8 mouse cellular contexts compared by ENCODE assay signal in genomic region chr16:14291223-14291622, GRCm38 (mm10). TPM values are rescaled to one million over a fixed set of nuclear protein-coding genes. Genes with fewer than 3 reads are reported as not detected.
DNase-seq lines count a peak whose midpoint lies in the region; ATAC-seq and TF ChIP-seq lines count a peak whose summit lies in the region.

TSS of gene Myh11 (minus strand) at chr16:14291372.

- peak within 1 kb of the TSS; percentile 10; the same call in 1 of the 2 replicates for H3K9ac ChIP-seq in forebrain, embryonic 14.5 days (ENCODE audit: low read length)

- WGBS in forebrain, embryonic 14.5 days, result 6% methylated on average over 16 of the region's 16 CpGs
- 5% methylated on average over 16 of the region's 16 CpGs for WGBS in small intestine, adult 2 months

- no peaks in the 10 kb centered on the region for H3K9me3 ChIP-seq in forebrain, embryonic 14.5 days (replicated peaks; ENCODE audit: control insufficient read depth, low read length)

- peak; percentile 67 for TF ChIP-seq CTCF in small intestine, adult 2 months (IDR thresholded peaks at IDR 0.05; ENCODE audit: extremely low read depth, insufficient read length, insufficient replicate concordance, low read depth, low read length)

- intact Hi-C loops in heart, postnatal 36 days (cut with DNase I), result loop anchor here (1.0 kb wide), 2 partner anchors 54 to 108 kb away; no protein-coding TSS in a partner anchor

- peak within 1 kb of the TSS; percentile 49 for H3K4me2 ChIP-seq in forebrain, embryonic 14.5 days (ENCODE audit: low read length)

- no peaks in the 10 kb centered on the region for H3K27me3 ChIP-seq in forebrain, embryonic 14.5 days (replicated peaks; ENCODE audit: control insufficient read depth, insufficient read depth, low read length)
- H3K27me3 ChIP-seq in small intestine, adult 2 months (ENCODE audit: control insufficient read depth, insufficient read depth, low read length), result no peaks in the 10 kb centered on the region; the same call in 1 of the 2 replicates

- TF ChIP-seq POLR2A in small intestine, adult 2 months (IDR thresholded peaks at IDR 0.05; ENCODE audit: low read depth, low read length), result peak; percentile 59; the same call in 1 of the 2 replicates

- peak; percentile 59 for ATAC-seq in forebrain, embryonic 14.5 days
- ATAC-seq in megakaryocyte-erythroid progenitor cell, adult 5-6 weeks (replicated peaks; ENCODE audit: low FRiP score, low TSS enrichment, poor library complexity, severe bottlenecking), result peak; percentile 86

- 0 out of 2 replicates have a peak, but pooled peaks cover 11% of the 10 kb centered on the region for H3K4me1 ChIP-seq in forebrain, embryonic 14.5 days (ENCODE audit: control insufficient read depth, insufficient read depth, low read length)
- no peaks in the 10 kb centered on the region; the same call in 1 of the 2 replicates for H3K4me1 ChIP-seq in small intestine, adult 2 months (ENCODE audit: control insufficient read depth, insufficient read depth, insufficient read length, low read length)

- no peak within 1 kb of the TSS for H3K27ac ChIP-seq in forebrain, embryonic 14.5 days (ENCODE audit: low read depth, low read length)
- H3K27ac ChIP-seq in small intestine, adult 2 months (ENCODE audit: insufficient read depth, low read depth, low read length), result peak within 1 kb of the TSS; percentile 66

- H3K4me3 ChIP-seq in forebrain, embryonic 14.5 days (ENCODE audit: low read depth, low read length), result peak within 1 kb of the TSS; percentile 9
- H3K4me3 ChIP-seq in small intestine, adult 2 months (ENCODE audit: low read depth, low read length), result peak within 1 kb of the TSS; percentile 44

- H3K36me3 ChIP-seq in forebrain, embryonic 14.5 days (ENCODE audit: control insufficient read depth, insufficient read depth, low read length), result no peaks in the 10 kb centered on the region
- H3K36me3 ChIP-seq in small intestine, adult 2 months (ENCODE audit: control insufficient read depth, insufficient read depth, low read length), result no peaks in the 10 kb centered on the region

- DNase-seq in R1 (ENCODE audit: low read depth, low spot score) (peak; percentile 87), adipocyte (ENCODE audit: low spot score) (no peak)
- peak; percentile 12 for DNase-seq in cerebellum, adult 11-12 months
- DNase-seq in forebrain, embryonic 14.5 days (ENCODE audit: low spot score), result peak; percentile 45
- peak; percentile 73 to 80 for DNase-seq in heart, postnatal 36 days
- DNase-seq in layer of hippocampus, postnatal 25 days (ENCODE audit: extremely low spot score in 1 of 2, low spot score in 1 of 2), result peak; percentile 11 to 54

RNA-seq across cellular contexts. Expression of gene Myh11, which starts in this region (rescaled TPM):
- 0.28 and 0.40 TPM in 2 replicates for polyA plus RNA-seq in forebrain, embryonic 14.5 days (2014; fragmentation: Nextera tagmentation; extraction: Ambion mirVana)
- 10 to 100 TPM; 25.4 to 28.1 TPM for total RNA-seq in heart, postnatal 36 days (2021)
- 1 to 10 TPM; 3.8 to 4.9 TPM for total RNA-seq in layer of hippocampus, postnatal 25 days (2021)
- 0.15 TPM in 1 of 2 replicates, not detected in the other for total RNA-seq in megakaryocyte-erythroid progenitor cell, adult 5-6 weeks (2014; fragmentation: Nextera tagmentation)
- 0.09 TPM in 1 of 2 replicates, not detected in the other for total RNA-seq in megakaryocyte-erythroid progenitor cell, adult 5-6 weeks (2017)
- 41.3 and 51.0 TPM in 2 replicates for polyA plus RNA-seq in small intestine, adult 2 months (2012; rRNA removed)

Comparison
In these comparisons a context has a peak if more than half of its experiments do, and no peak if none do; other contexts are left out.
1. RNA of gene Myh11 (total RNA-seq): 25.4 to 28.1 TPM in heart, postnatal 36 days; 3.8 to 4.9 TPM in layer of hippocampus, postnatal 25 days and 0.09 to 0.15 TPM in megakaryocyte-erythroid progenitor cell, adult 5-6 weeks; every median in the first group is over 4 times any median in the second.
2. RNA of gene Myh11 (polyA plus RNA-seq): 41.3 to 51.0 TPM in small intestine, adult 2 months; 0.28 to 0.40 TPM in forebrain, embryonic 14.5 days; every median in the first group is over 10 times any median in the second.
3. Peak in DNase-seq, ATAC-seq, H3K4me3 ChIP-seq, H3K9ac ChIP-seq and H3K4me2 ChIP-seq in forebrain, embryonic 14.5 days; RNA of the gene not detected or under 1 TPM.
4. Peak in ATAC-seq in megakaryocyte-erythroid progenitor cell, adult 5-6 weeks; RNA of the gene not detected or under 1 TPM.